Mouse (Mus musculus): ENCODE data around the gene Ift43.

DNA sequence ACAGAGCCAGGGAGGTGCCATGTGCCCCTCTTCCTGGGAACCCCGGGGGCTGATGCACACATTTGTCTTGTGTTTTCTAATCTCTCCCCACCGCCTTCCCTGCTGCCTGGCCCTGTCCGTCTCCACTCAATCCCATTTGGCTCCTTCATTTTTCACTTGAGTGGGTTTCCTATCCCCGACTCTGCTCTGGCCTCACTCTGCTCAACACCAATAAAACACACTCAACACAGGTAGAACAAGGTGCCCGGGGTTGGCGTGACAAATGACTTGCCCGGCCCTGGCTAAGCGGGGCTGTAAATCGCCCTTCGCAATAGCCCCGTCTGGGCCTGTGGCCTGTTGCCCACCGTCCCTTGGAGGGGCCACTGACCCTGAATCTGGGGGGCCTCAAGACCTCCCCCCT, 92.0 kb downstream of the Ift43 start:
- TF ChIP-seq POLR2A (IDR thresholded peaks at IDR 0.05; ENCODE audit: low read depth, low read length) (no peak), CTCF (IDR thresholded peaks at IDR 0.05; ENCODE audit: borderline replicate concordance, insufficient read depth, low read length) (no peak)
